Comparison of ENCODE assay signal across 24 mouse cellular contexts in genomic region chr4:151684596-151684995, GRCm38 (mm10).
DNase-seq lines count a peak whose midpoint lies in the region; ATAC-seq and TF ChIP-seq lines count a peak whose summit lies in the region.
"Had no signal": no experiment of that assay in that cellular context is flagged by ENCODE, and none has a peak within 500 bp of the region (broad histone marks: within the 10 kb centered on the region; RNA-seq: fewer than 3 reads in every experiment).

No protein-coding gene starts in this region.

- no peaks in the 10 kb centered on the region for H3K36me3 ChIP-seq in neural tube, embryonic 13.5 days
- H3K36me3 ChIP-seq: embryonic facial prominence, embryonic 10.5 days; embryonic facial prominence, embryonic 12.5 days; forebrain, embryonic 15.5 days; G1E had no signal

- intact Hi-C loops in gastrocnemius, adult 2 months (cut with DNase I), result loop anchor here (2.0 kb wide), 1 partner anchor 46 kb away; no protein-coding TSS in a partner anchor

- H3K27ac ChIP-seq in gastrocnemius, adult 2 months, result no peak overlapping the region
- peak overlapping the region; percentile 33; the same call in 1 of the 2 replicates for H3K27ac ChIP-seq in neural tube, embryonic 13.5 days (replicated peaks)
- H3K27ac ChIP-seq: embryonic facial prominence, embryonic 10.5 days; embryonic facial prominence, embryonic 12.5 days; forebrain, embryonic 13.5 days; forebrain, embryonic 15.5 days had no signal

- no peak overlapping the region for H3K4me3 ChIP-seq in gastrocnemius, adult 2 months
- H3K4me3 ChIP-seq in neural tube, embryonic 13.5 days, result no peak overlapping the region
- H3K4me3 ChIP-seq: embryonic facial prominence, embryonic 10.5 days; embryonic facial prominence, embryonic 12.5 days; forebrain, embryonic 13.5 days; forebrain, embryonic 15.5 days had no signal

- H3K4me2 ChIP-seq in neural tube, embryonic 13.5 days, result no peak overlapping the region
- H3K4me2 ChIP-seq: embryonic facial prominence, embryonic 12.5 days; forebrain, embryonic 13.5 days; forebrain, embryonic 15.5 days had no signal

- no peaks in the 10 kb centered on the region for H3K27me3 ChIP-seq in neural tube, embryonic 13.5 days
- H3K27me3 ChIP-seq: CH12.LX; embryonic facial prominence, embryonic 12.5 days; forebrain, embryonic 13.5 days; forebrain, embryonic 15.5 days; Patski had no signal

- WGBS in neural tube, embryonic 13.5 days, result 82% methylated on average over 7 of the region's 7 CpGs

- no peaks in the 10 kb centered on the region for H3K9me3 ChIP-seq in neural tube, embryonic 13.5 days
- H3K9me3 ChIP-seq: embryonic facial prominence, embryonic 10.5 days; embryonic facial prominence, embryonic 12.5 days; forebrain, embryonic 13.5 days; forebrain, embryonic 15.5 days had no signal

- peak; percentile 57 to 71 for DNase-seq in cerebellum, postnatal 10 days
- DNase-seq in cerebellum, adult 8-10 months, result no peak
- DNase-seq in cerebellum, postnatal 25 days, result peak; percentile 33 to 34
- no peak for DNase-seq in cerebellum, adult 18-20 months
- peak; percentile 44 for DNase-seq in gastrocnemius, adult 2 months
- DNase-seq in gastrocnemius, adult 8-10 months (ENCODE audit: low spot score in 2 of 2), result no peak
- DNase-seq in neural tube, embryonic 10.5 days (ENCODE audit: extremely low spot score, low spot score), result no peak
- DNase-seq: adrenal gland, adult 8-10 months; adrenal gland, postnatal 14 days; adrenal gland, postnatal 36 days; B cell, adult 2 months; cerebellum, adult 2 months; cerebellum, adult 9-11 months; forebrain, postnatal 0 days had no signal

- TF ChIP-seq CTCF in gastrocnemius, adult 2 months (IDR thresholded peaks at IDR 0.05), result no peak

- H3K9ac ChIP-seq in neural tube, embryonic 13.5 days, result no peak overlapping the region
- H3K9ac ChIP-seq: embryonic facial prominence, embryonic 12.5 days; forebrain, embryonic 13.5 days; forebrain, embryonic 15.5 days; forebrain, postnatal 0 days had no signal

- H3K4me1 ChIP-seq in neural tube, embryonic 13.5 days (replicated peaks), result peaks cover 20% of the 10 kb centered on the region
- H3K4me1 ChIP-seq: embryonic facial prominence, embryonic 10.5 days; embryonic facial prominence, embryonic 12.5 days; forebrain, embryonic 13.5 days; forebrain, embryonic 15.5 days had no signal

- ATAC-seq in neural tube, embryonic 13.5 days (ENCODE audit: low read depth), result no peak
- ATAC-seq: activated CD4-positive, CD25-positive, alpha-beta regulatory T cell, adult 4 months; CD4-positive, CD25-positive, alpha-beta regulatory T cell, adult 4 months; forebrain, embryonic 13.5 days; forebrain, embryonic 15.5 days; forebrain, postnatal 0 days; Patski had no signal

Comparison
In these comparisons a context has a peak if more than half of its experiments do, and no peak if none do; other contexts are left out.
1. DNase-seq: peak in cerebellum, postnatal 10 days (2 of 2), cerebellum, postnatal 25 days (2 of 2) and gastrocnemius, adult 2 months (single experiment); none in cerebellum, adult 8-10 months (single experiment), cerebellum, adult 18-20 months (0 of 2), gastrocnemius, adult 8-10 months (0 of 2) and neural tube, embryonic 10.5 days (single experiment).